Mouse (Mus musculus): Measurements from ENCODE around the gene Gm49359.
"Not testable (repeated sequence)": the region's sequence is repeated elsewhere in the genome, so short reads cannot be mapped to it uniquely, and the experiment has no call there.

The Gm49359 gene

GRCm38 (mm10) chr13:62466424-62467334 is at the start of gene Gm49359:
Gm49359 (minus strand) TSS chr13:62466832.
- DNase-seq (ENCODE audit: low read depth, low spot score): peak; percentile 85

GRCm38 (mm10) chr13:62510641-62511420 is 44.2 kb upstream of the Gm49359 start:
- not testable (repeated sequence) for DNase-seq (ENCODE audit: low read depth, low spot score)

- DNase-seq (ENCODE audit: low read depth, low spot score): not testable (repeated sequence)
These were observed 6.0 kb upstream of the Gm49359 start for GRCm38 (mm10) chr13:62472661-62473060.

GRCm38 (mm10) chr13:62469947-62470346 is 3.3 kb upstream of the Gm49359 start:
- not testable (repeated sequence) for DNase-seq (ENCODE audit: low read depth, low spot score)

Data from retina, postnatal 7 days (tissue).